Mouse (Mus musculus): ENCODE results near the gene Ppfia1. TPM values are rescaled to one million over a fixed set of nuclear protein-coding genes. Genes with fewer than 3 reads are reported as not detected.

Gene Ppfia1
- polyA plus RNA-seq, 1 experiment from 2014 or later, result 48.9 TPM

- H3K27me3 ChIP-seq, result no peaks in the 10 kb centered on the region
- H3K27ac ChIP-seq, result no peak overlapping the region
- H3K9ac ChIP-seq, result no peak overlapping the region
- no peaks in the 10 kb centered on the region for H3K4me1 ChIP-seq
- H3K36me3 ChIP-seq, result peaks cover 94% of the 10 kb centered on the region
- no peak overlapping the region for H3K4me3 ChIP-seq
- WGBS, result 93% methylated on average over 4 of the region's 4 CpGs
- no peaks in the 10 kb centered on the region for H3K9me3 ChIP-seq (replicated peaks)
- no peak for ATAC-seq (ENCODE audit: low FRiP score)
- H3K4me2 ChIP-seq (replicated peaks), result no peak overlapping the region
Observed at GRCm38 (mm10) chr7:144441976-144442375, 111.6 kb downstream of the Ppfia1 start.

- peaks cover 96% of the 10 kb centered on the region for H3K36me3 ChIP-seq
- H3K9ac ChIP-seq, result no peak overlapping the region
- no peak overlapping the region for H3K4me2 ChIP-seq (replicated peaks)
- no peak for ATAC-seq (ENCODE audit: low FRiP score)
- H3K9me3 ChIP-seq (replicated peaks), result no peaks in the 10 kb centered on the region
- 94% methylated on average over 11 of the region's 11 CpGs for WGBS
- no peak overlapping the region for H3K4me3 ChIP-seq
- no peaks in the 10 kb centered on the region for H3K27me3 ChIP-seq
- H3K27ac ChIP-seq, result no peak overlapping the region
- H3K4me1 ChIP-seq, result no peaks in the 10 kb centered on the region
Observed at GRCm38 (mm10) chr7:144441466-144441865, 112.1 kb downstream of the Ppfia1 start.

- no peak overlapping the region for H3K27ac ChIP-seq
- no peak overlapping the region for H3K9ac ChIP-seq
- no peaks in the 10 kb centered on the region for H3K4me1 ChIP-seq
- WGBS, result 97% methylated on average over 7 of the region's 7 CpGs
- H3K4me3 ChIP-seq, result no peak overlapping the region
- ATAC-seq (ENCODE audit: low FRiP score), result no peak
- no peaks in the 10 kb centered on the region for H3K9me3 ChIP-seq (replicated peaks)
- H3K4me2 ChIP-seq (replicated peaks), result no peak overlapping the region
- H3K27me3 ChIP-seq, result no peaks in the 10 kb centered on the region
- peaks cover 83% of the 10 kb centered on the region for H3K36me3 ChIP-seq
Observed at GRCm38 (mm10) chr7:144438811-144439210, 114.7 kb downstream of the Ppfia1 start.

GRCm38 (mm10) chr7:144432920-144433319 is 120.6 kb downstream of the Ppfia1 start:
- ATAC-seq (ENCODE audit: low FRiP score), result no peak
- 83% methylated on average over 2 of the region's 2 CpGs for WGBS
- Histone ChIP-seq H3K9me3 (replicated peaks) (no peaks in the 10 kb centered on the region), H3K27ac (no peak overlapping the region), H3K9ac (no peak overlapping the region), H3K4me1 (no peaks in the 10 kb centered on the region), H3K4me3 (no peak overlapping the region), H3K27me3 (no peaks in the 10 kb centered on the region), H3K36me3 (peaks cover 28% of the 10 kb centered on the region), H3K4me2 (replicated peaks) (no peak overlapping the region)

- Histone ChIP-seq H3K27me3 (no peaks in the 10 kb centered on the region), H3K27ac (no peak overlapping the region), H3K36me3 (no peaks in the 10 kb centered on the region), H3K9ac (no peak overlapping the region), H3K9me3 (replicated peaks) (no peaks in the 10 kb centered on the region), H3K4me2 (replicated peaks) (no peak overlapping the region), H3K4me1 (no peaks in the 10 kb centered on the region), H3K4me3 (no peak overlapping the region)
- WGBS, result 86% methylated on average over 3 of the region's 3 CpGs
- no peak for ATAC-seq (ENCODE audit: low FRiP score)
Observed at GRCm38 (mm10) chr7:144427460-144427859, 126.1 kb downstream of the Ppfia1 start.

Other genes starting within 250 kb of the Ppfia1 start
- 198 and 213 TPM in 2 replicates for gene Cttn, start 82.7 kb downstream of the Ppfia1 start, polyA plus RNA-seq (2016; fragmentation: Nextera tagmentation; extraction: Ambion mirVana)
- gene Fadd, start 28.7 kb upstream of the Ppfia1 start, polyA plus RNA-seq (2016; fragmentation: Nextera tagmentation; extraction: Ambion mirVana), result 7.4 and 7.7 TPM in 2 replicates
- gene Ano1, start 198.2 kb upstream of the Ppfia1 start, polyA plus RNA-seq (2016; fragmentation: Nextera tagmentation; extraction: Ambion mirVana), result 6.9 and 7.5 TPM in 2 replicates

Data from hindbrain, embryonic 12.5 days (tissue).